Mouse (Mus musculus) T-helper 2 cell (primary cell): ENCODE measurements around the gene Kdm6b.
"Not testable (repeated sequence)": the region's sequence is repeated elsewhere in the genome, so short reads cannot be mapped to it uniquely, and the experiment has no call there.

Source experiments
- in situ Hi-C: fragments of 300-600 bp; cut with MboI, MseI; formaldehyde crosslinking; loops from one replicate; pipeline ENCODE4 v1.15.1; 2025; ENCODE audit warnings: high pct_unique_total_duplicates

Gene Kdm6b

GRCm38 (mm10) chr11:69395235-69395633, 18.2 kb downstream of the Kdm6b start, which contains the start of the genes Naa38 and Cyb5d1:
Gene Naa38, plus strand, starts transcription at chr11:69395487.
Gene Cyb5d1, minus strand, starts transcription at chr11:69395631.
- in situ Hi-C loops = not testable (repeated sequence)

GRCm38 (mm10) chr11:69394591-69395167, 18.8 kb downstream of the Kdm6b start:
- in situ Hi-C loops = not testable (repeated sequence)

GRCm38 (mm10) chr11:69390400-69391034, 23.0 kb downstream of the Kdm6b start:
- in situ Hi-C loops = no loop called here

GRCm38 (mm10) chr11:69389531-69390399, 23.7 kb downstream of the Kdm6b start:
- in situ Hi-C loops = loop anchor here (5.0 kb wide), 1 partner anchor 132 kb away; no protein-coding TSS in a partner anchor

GRCm38 (mm10) chr11:69388680-69389079, 24.8 kb downstream of the Kdm6b start:
- in situ Hi-C loops = loop anchor here (5.0 kb wide), 1 partner anchor 131 kb away; no protein-coding TSS in a partner anchor

- in situ Hi-C loops = loop anchor here (5.0 kb wide), 1 partner anchor 129 kb away; no protein-coding TSS in a partner anchor
Measured at GRCm38 (mm10) chr11:69386758-69387157, 26.7 kb downstream of the Kdm6b start.

- in situ Hi-C loops = loop anchor here (5.0 kb wide), 1 partner anchor 128 kb away; no protein-coding TSS in a partner anchor
Measured at GRCm38 (mm10) chr11:69384979-69385378, 28.5 kb downstream of the Kdm6b start.

GRCm38 (mm10) chr11:69382478-69383105, 30.9 kb downstream of the Kdm6b start:
- in situ Hi-C loops = no loop called here

GRCm38 (mm10) chr11:69381356-69381755, 32.1 kb downstream of the Kdm6b start:
- in situ Hi-C loops = no loop called here

- in situ Hi-C loops = no loop called here
Measured at GRCm38 (mm10) chr11:69379600-69379999, 33.9 kb downstream of the Kdm6b start.

GRCm38 (mm10) chr11:69377766-69378165, 35.7 kb downstream of the Kdm6b start:
- in situ Hi-C loops = no loop called here

- in situ Hi-C loops = no loop called here
Measured at GRCm38 (mm10) chr11:69375646-69376045, 37.8 kb downstream of the Kdm6b start.

GRCm38 (mm10) chr11:69373223-69373965, 40.1 kb downstream of the Kdm6b start:
- in situ Hi-C loops = no loop called here

- in situ Hi-C loops = no loop called here
Measured at GRCm38 (mm10) chr11:69372780-69373170, 40.7 kb downstream of the Kdm6b start.

GRCm38 (mm10) chr11:69372056-69372779, 41.3 kb downstream of the Kdm6b start:
- in situ Hi-C loops = no loop called here

GRCm38 (mm10) chr11:69371601-69372000, 41.9 kb downstream of the Kdm6b start:
- in situ Hi-C loops = no loop called here

- in situ Hi-C loops = no loop called here
Measured at GRCm38 (mm10) chr11:69370817-69371215, 42.7 kb downstream of the Kdm6b start.

- in situ Hi-C loops = no loop called here
Measured at GRCm38 (mm10) chr11:69369990-69370816, 43.3 kb downstream of the Kdm6b start.
